Mouse (Mus musculus): ENCODE data around the gene Rock2.

GRCm38 (mm10) chr12:16996886-16997462 lies 102.3 kb downstream of the Rock2 start:
- no peak for TF ChIP-seq CTCF (IDR thresholded peaks at IDR 0.05; ENCODE audit: low read depth)
- no peak for TF ChIP-seq EP300 (IDR thresholded peaks at IDR 0.05; ENCODE audit: low read depth)
